Mouse (Mus musculus) kidney, adult 18-20 months (tissue): ENCODE results near the gene Pitpnc1.
A peak's percentile ranks its signal among the peaks of the same experiment; 100 is the strongest.

Source experiments
- DNase-seq: peaks from one replicate; pipeline ENCODE4 v3.0.0; 2021

Pitpnc1 gene

GRCm38 (mm10) chr11:107365938-107366712 is 104.4 kb downstream of the Pitpnc1 start:
- DNase-seq: no peak

- DNase-seq: no peak
These were observed 111.8 kb downstream of the Pitpnc1 start for GRCm38 (mm10) chr11:107358695-107359094.

- DNase-seq: no peak
These were observed 114.3 kb downstream of the Pitpnc1 start for GRCm38 (mm10) chr11:107356224-107356623.

- no peak for DNase-seq
These were observed 115.0 kb downstream of the Pitpnc1 start for GRCm38 (mm10) chr11:107355526-107355925.

GRCm38 (mm10) chr11:107354499-107355143 is 115.9 kb downstream of the Pitpnc1 start:
- DNase-seq: no peak

- DNase-seq: no peak
These were observed 117.9 kb downstream of the Pitpnc1 start for GRCm38 (mm10) chr11:107352596-107352995.

- no peak for DNase-seq
These were observed 120.7 kb downstream of the Pitpnc1 start for GRCm38 (mm10) chr11:107349756-107350155.

- no peak for DNase-seq
These were observed 127.5 kb downstream of the Pitpnc1 start for GRCm38 (mm10) chr11:107343031-107343430.

GRCm38 (mm10) chr11:107342432-107342831 is 128.1 kb downstream of the Pitpnc1 start:
- no peak for DNase-seq

- peak; percentile 62 for DNase-seq
These were observed 129.2 kb downstream of the Pitpnc1 start for GRCm38 (mm10) chr11:107341293-107341692.

GRCm38 (mm10) chr11:107340793-107341192 is 129.7 kb downstream of the Pitpnc1 start:
- no peak for DNase-seq

- DNase-seq: no peak
These were observed 131.2 kb downstream of the Pitpnc1 start for GRCm38 (mm10) chr11:107339224-107339805.

GRCm38 (mm10) chr11:107337391-107338148 is 132.9 kb downstream of the Pitpnc1 start:
- no peak for DNase-seq

GRCm38 (mm10) chr11:107335756-107336155 is 134.7 kb downstream of the Pitpnc1 start:
- no peak for DNase-seq

GRCm38 (mm10) chr11:107334849-107335484 is 135.5 kb downstream of the Pitpnc1 start:
- peak; percentile 44 for DNase-seq

GRCm38 (mm10) chr11:107332905-107333304 is 137.6 kb downstream of the Pitpnc1 start:
- no peak for DNase-seq

- no peak for DNase-seq
These were observed 138.2 kb downstream of the Pitpnc1 start for GRCm38 (mm10) chr11:107332332-107332731.

- DNase-seq: no peak
These were observed 139.1 kb downstream of the Pitpnc1 start for GRCm38 (mm10) chr11:107331425-107331824.

GRCm38 (mm10) chr11:107327326-107327725 is 143.2 kb downstream of the Pitpnc1 start:
- no peak for DNase-seq

GRCm38 (mm10) chr11:107325739-107326725 is 144.5 kb downstream of the Pitpnc1 start:
- DNase-seq: no peak

- DNase-seq: no peak
These were observed 145.3 kb downstream of the Pitpnc1 start for GRCm38 (mm10) chr11:107325226-107325625.
